Mouse (Mus musculus) midbrain, postnatal 0 days (tissue): ENCODE measurements around the gene Igsf8. TPM values are rescaled to one million over a fixed set of nuclear protein-coding genes. Genes with fewer than 3 reads are reported as not detected.

Experiments used
- ATAC-seq: fragments of 200-750 bp; cut with Nextera tagmentation; 2 replicates; pipeline ENCODE4 v1.8.0; 2017; ENCODE audit warnings: moderate number of reproducible peaks, mild to moderate bottlenecking, moderate TSS enrichment, moderate library complexity; ENCODE audit not compliant: low FRiP score
- DNase-seq: peaks from one replicate; pipeline ENCODE4 v3.0.0-alpha.2; 2015; ENCODE audit warnings: low spot score
- H3K27ac ChIP-seq: fragments of 300-500 bp; sonication (generic); 2 replicates; pipeline ENCODE4 v1.5.1; 2014; ENCODE audit warnings: low read depth, mild to moderate bottlenecking, low read length, mixed read lengths
- H3K27me3 ChIP-seq: fragments of 300-500 bp; sonication (generic); 2 replicates; pipeline ENCODE4 v1.6.1; 2014; ENCODE audit warnings: low read length, control low read depth, mixed read lengths; ENCODE audit not compliant: insufficient read depth
- H3K36me3 ChIP-seq: fragments of 300-500 bp; sonication (generic); 2 replicates; pipeline ENCODE4 v1.6.1; 2014; ENCODE audit warnings: low read length, control low read depth, mixed read lengths; ENCODE audit not compliant: insufficient read depth
- H3K4me1 ChIP-seq: fragments of 300-500 bp; sonication (generic); 2 replicates; pipeline ENCODE4 v1.6.1; 2014; ENCODE audit warnings: mild to moderate bottlenecking, control low read depth, antibody characterized with exemption, low read length, mixed read lengths; ENCODE audit not compliant: insufficient read depth
- H3K4me2 ChIP-seq: fragments of 300-500 bp; sonication (generic); 2 replicates; pipeline ENCODE4 v1.6.1; 2014; ENCODE audit warnings: low read depth, mild to moderate bottlenecking, low read length, mixed read lengths; ENCODE audit not compliant: poor library complexity, severe bottlenecking
- H3K4me3 ChIP-seq: fragments of 300-500 bp; sonication (generic); 2 replicates; pipeline ENCODE4 v1.5.1; 2014; ENCODE audit warnings: low read depth, mild to moderate bottlenecking, low read length, moderate library complexity
- H3K9ac ChIP-seq: fragments of 300-500 bp; sonication (generic); replicated peaks from 2 replicates; pipeline ENCODE4 v1.6.1; 2014; ENCODE audit warnings: mild to moderate bottlenecking, low read length, moderate library complexity, mixed read lengths; ENCODE audit not compliant: poor library complexity, severe bottlenecking
- H3K9me3 ChIP-seq: fragments of 300-500 bp; sonication (generic); 2 replicates; pipeline ENCODE4 v1.6.1; 2016; ENCODE audit warnings: low read length, control low read depth
- CTCF ChIP-seq: IDR thresholded peaks from 2 replicates; pipeline ENCODE4 v1.5.1; 2016; ENCODE audit warnings: antibody characterized with exemption, mild to moderate bottlenecking
- WGBS: fragments of 180-500 bp; shearing (Covaris S2); extraction: QIAGEN DNeasy Blood & Tissue Kit; methylation state at CpG from one replicate; pipeline ENCODE4 v1.1.7; 2014; 5-methylcytosine and 5-hydroxymethylcytosine counted together
- polyA plus RNA-seq: library from polyadenylated mRNA; unstranded; fragments of >200 nt; fragmentation: Nextera tagmentation; extraction: Ambion mirVana; gene quantifications from 2 replicates; pipeline ENCODE4 v1.2.1, GENCODE M21; 2015
- total RNA-seq: library from RNA; depleted of rRNA; stranded (reverse); fragments of >200 nt; gene quantifications from 2 replicates; pipeline ENCODE4 v1.2.3, GENCODE M21; 2014; rRNA removed

Gene Igsf8
- total RNA-seq: 114 and 115 TPM in 2 replicates
- 79.6 and 88.8 TPM in 2 replicates for polyA plus RNA-seq

- Histone ChIP-seq H3K9ac (no peak within 1 kb of the TSS), H3K4me2 (no peak within 1 kb of the TSS), H3K27ac (peak within 1 kb of the TSS; percentile 43; the same call in 1 of the 2 replicates), H3K4me1 (no peaks in the 10 kb centered on the region), H3K36me3 (no peaks in the 10 kb centered on the region), H3K27me3 (no peaks in the 10 kb centered on the region), H3K9me3 (no peaks in the 10 kb centered on the region), H3K4me3 (no peak within 1 kb of the TSS)
- no peak for TF ChIP-seq CTCF
- ATAC-seq: no peak
- DNase-seq: no peak
- 14% methylated on average over 8 of the region's 8 CpGs for WGBS
These were observed at the start of gene Igsf8 for GRCm38 (mm10) chr1:172261477-172262078. Gene Igsf8, plus strand, starts transcription at chr1:172261641.

GRCm38 (mm10) chr1:172212776-172213175 lies 48.7 kb upstream of the Igsf8 start:
- DNase-seq: no peak
- Histone ChIP-seq H3K4me2 (no peak overlapping the region), H3K27me3 (no peaks in the 10 kb centered on the region), H3K36me3 (no peaks in the 10 kb centered on the region), H3K9ac (no peak overlapping the region), H3K27ac (no peak overlapping the region), H3K4me1 (peaks cover 8% of the 10 kb centered on the region), H3K9me3 (no peaks in the 10 kb centered on the region), H3K4me3 (no peak overlapping the region)
- WGBS: 45% methylated on average over 5 of the region's 5 CpGs
- TF ChIP-seq CTCF: no peak
- no peak for ATAC-seq

DNA sequence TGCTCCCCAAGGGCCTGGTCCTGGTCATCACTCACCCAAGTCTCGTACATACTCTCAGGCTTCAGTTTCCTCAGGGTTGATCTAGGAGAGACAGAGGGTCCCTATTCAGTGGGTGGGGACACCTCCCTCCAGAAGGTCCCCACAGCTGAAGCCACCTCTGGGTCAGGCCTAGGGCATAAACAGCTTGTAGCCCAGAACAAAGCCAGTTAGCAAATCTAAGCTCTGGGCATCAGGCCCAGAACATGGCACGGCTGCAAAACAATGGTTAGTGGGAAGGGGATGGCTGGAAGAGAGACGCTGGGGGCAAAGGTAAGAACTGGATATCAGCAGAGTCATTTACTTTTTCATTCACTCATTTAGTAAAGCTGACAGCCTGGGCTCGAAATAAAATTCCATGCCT lies 47.7 kb upstream of the Igsf8 start:
- WGBS: 33% methylated on average over 4 of the region's 4 CpGs
- DNase-seq (no peak), ATAC-seq (no peak)
- Histone ChIP-seq H3K4me3 (no peak overlapping the region), H3K4me2 (no peak overlapping the region), H3K4me1 (peaks cover 9% of the 10 kb centered on the region), H3K27me3 (no peaks in the 10 kb centered on the region), H3K27ac (no peak overlapping the region), H3K36me3 (no peaks in the 10 kb centered on the region), H3K9ac (no peak overlapping the region), H3K9me3 (no peaks in the 10 kb centered on the region)
- TF ChIP-seq CTCF: no peak

GRCm38 (mm10) chr1:172214748-172215147 lies 46.7 kb upstream of the Igsf8 start:
- ATAC-seq: no peak
- peaks cover 13% of the 10 kb centered on the region for H3K4me1 ChIP-seq
- DNase-seq: no peak
- no peak overlapping the region for H3K27ac ChIP-seq
- no peaks in the 10 kb centered on the region for H3K9me3 ChIP-seq
- no peak for TF ChIP-seq CTCF
- H3K4me3 ChIP-seq: no peak overlapping the region
- no peak overlapping the region for H3K4me2 ChIP-seq
- H3K9ac ChIP-seq: no peak overlapping the region
- H3K27me3 ChIP-seq: no peaks in the 10 kb centered on the region
- WGBS: 70% methylated on average over 3 of the region's 3 CpGs
- no peaks in the 10 kb centered on the region for H3K36me3 ChIP-seq

DNA sequence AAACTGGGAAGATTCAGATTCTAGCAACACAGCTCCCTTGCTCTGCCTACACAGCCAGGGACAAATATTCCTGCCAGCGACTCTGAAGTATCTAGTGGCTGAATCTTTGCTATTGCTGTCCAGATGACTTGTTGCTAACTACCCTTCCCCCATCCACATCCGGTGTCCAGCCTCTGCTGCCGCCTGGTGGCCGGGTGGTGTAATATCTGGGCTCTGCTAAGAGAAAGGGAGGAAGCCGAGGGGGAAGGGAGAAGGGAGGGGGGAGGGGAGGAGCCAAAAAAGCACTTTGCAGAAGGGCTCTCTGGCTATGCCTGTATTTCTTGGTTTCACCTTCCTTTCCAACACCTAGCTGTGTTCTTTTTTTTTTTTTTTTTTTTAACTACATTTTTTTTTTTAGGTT lies 44.3 kb upstream of the Igsf8 start:
- Histone ChIP-seq H3K36me3 (no peaks in the 10 kb centered on the region), H3K4me1 (peaks cover 15% of the 10 kb centered on the region), H3K4me3 (peak overlapping the region; percentile 6; the same call in 1 of the 2 replicates), H3K4me2 (peak overlapping the region; percentile 40), H3K27me3 (no peaks in the 10 kb centered on the region), H3K27ac (peak overlapping the region; percentile 55), H3K9ac (no peak overlapping the region), H3K9me3 (no peaks in the 10 kb centered on the region)
- WGBS: 0% methylated on average over 5 of the region's 5 CpGs
- DNase-seq: peak; percentile 92
- ATAC-seq: peak; percentile 57
- TF ChIP-seq CTCF: peak; percentile 96

DNA sequence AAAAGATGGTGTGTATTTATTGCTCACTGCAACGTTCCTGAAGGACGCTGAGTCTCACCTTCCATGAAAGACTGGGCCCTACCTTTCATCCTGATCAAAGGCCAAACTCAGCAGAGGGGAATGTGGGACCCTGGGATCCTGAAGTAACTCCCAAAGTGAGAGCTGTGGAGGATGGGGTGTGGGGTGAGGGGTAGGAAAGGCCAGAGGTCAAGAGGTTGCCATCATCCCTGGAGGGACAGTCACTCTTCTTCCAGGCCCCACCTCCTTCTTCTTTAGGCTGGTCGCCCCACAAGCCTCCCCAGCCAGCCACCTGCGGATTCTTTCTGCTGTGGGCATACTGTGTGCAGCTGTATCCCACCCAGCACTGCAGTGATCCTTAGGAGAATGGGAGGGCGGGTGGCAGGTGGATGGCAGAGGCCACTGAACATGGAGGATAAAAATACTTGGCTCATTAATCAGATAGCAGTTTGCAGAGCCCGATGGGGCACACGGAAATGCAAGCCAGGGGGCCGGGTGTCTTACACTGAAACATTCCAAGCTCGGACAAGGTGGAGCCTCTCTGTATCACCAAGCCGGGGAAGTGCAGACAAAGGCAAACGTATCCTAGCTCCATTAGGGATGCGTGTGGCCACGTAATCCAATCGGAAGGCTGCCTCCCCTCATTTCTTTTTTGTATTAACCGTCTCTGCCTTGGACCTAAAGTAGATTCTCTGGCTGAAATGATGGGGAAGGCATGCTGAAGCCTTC lies 43.1 kb upstream of the Igsf8 start:
- ATAC-seq: no peak
- TF ChIP-seq CTCF: no peak
- DNase-seq: no peak
- 53% methylated on average over 15 of the region's 15 CpGs for WGBS
- Histone ChIP-seq H3K4me3 (no peak overlapping the region), H3K9me3 (no peaks in the 10 kb centered on the region), H3K36me3 (no peaks in the 10 kb centered on the region), H3K27me3 (no peaks in the 10 kb centered on the region), H3K9ac (no peak overlapping the region; the same call in 1 of the 2 replicates), H3K4me1 (peaks cover 15% of the 10 kb centered on the region), H3K4me2 (no peak overlapping the region), H3K27ac (no peak overlapping the region; the same call in 1 of the 2 replicates)
